Comparison of ENCODE assay signal across 11 mouse cellular contexts in the genomic region with DNA sequence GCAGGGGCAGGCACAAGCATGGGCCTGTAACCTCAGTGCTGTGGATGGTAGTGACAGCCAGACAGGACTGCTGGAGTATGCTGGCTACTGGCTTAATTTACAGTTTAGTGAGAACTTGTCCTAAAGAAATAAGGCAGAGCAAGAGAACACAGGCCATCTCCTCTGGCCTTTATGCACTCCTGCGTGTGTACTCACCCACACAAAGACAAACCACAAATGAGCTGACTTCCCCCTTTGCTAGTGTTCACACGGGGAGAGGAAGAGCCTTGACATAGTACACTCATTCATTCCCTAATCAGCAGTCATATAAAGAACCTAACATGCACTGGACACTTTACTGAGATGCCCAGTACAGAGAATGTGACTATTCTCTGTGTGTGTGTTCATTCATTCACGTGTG. TPM values are rescaled to one million over a fixed set of nuclear protein-coding genes. Genes with fewer than 3 reads are reported as not detected.
DNase-seq lines count a peak whose midpoint lies in the region; ATAC-seq and TF ChIP-seq lines count a peak whose summit lies in the region.
"Had no signal": no experiment of that assay in that cellular context is flagged by ENCODE, and none has a peak within 500 bp of the region (broad histone marks: within the 10 kb centered on the region; RNA-seq: fewer than 3 reads in every experiment).

No protein-coding gene starts in this region.

- no peak for TF ChIP-seq CTCF in intestine, postnatal 0 days (IDR thresholded peaks at IDR 0.05; ENCODE audit: low read depth)
- TF ChIP-seq CTCF in liver, embryonic 14.5 days (IDR thresholded peaks at IDR 0.05; ENCODE audit: low read depth) = no peak
- no peak for TF ChIP-seq CTCF in stomach, postnatal 0 days (IDR thresholded peaks at IDR 0.05; ENCODE audit: low read depth)
- no peak for TF ChIP-seq CTCF in layer of hippocampus, adult 2 months (conservative IDR thresholded peaks at IDR 0.05)

- no peaks in the 10 kb centered on the region for H3K9me3 ChIP-seq in intestine, embryonic 16.5 days (ENCODE audit: control insufficient read depth, low read length)
- H3K9me3 ChIP-seq in intestine, postnatal 0 days (ENCODE audit: control insufficient read depth) = no peaks in the 10 kb centered on the region
- H3K9me3 ChIP-seq in liver, embryonic 14.5 days (ENCODE audit: control insufficient read depth, low read length) = no peaks in the 10 kb centered on the region
- no peaks in the 10 kb centered on the region for H3K9me3 ChIP-seq in stomach, postnatal 0 days (ENCODE audit: control insufficient read depth, low read length)

- DNase-seq in spleen, postnatal 36 days (ENCODE audit: low spot score in 2 of 2) = peak; percentile 65 to 66
- DNase-seq in spleen, postnatal 4 days (ENCODE audit: low spot score in 2 of 2) = no peak
- DNase-seq in liver, embryonic 14.5 days (ENCODE audit: low read depth in 3 of 3, low spot score in 3 of 3) = no peak
- DNase-seq in stomach, postnatal 0 days (ENCODE audit: low spot score) = no peak
- DNase-seq in frontal cortex, postnatal 25 days (ENCODE audit: low spot score in 2 of 2) = no peak
- DNase-seq in layer of hippocampus, adult 2 months (ENCODE audit: low spot score in 2 of 2) = no peak
- DNase-seq: embryo, embryonic 11 days; gastrocnemius, postnatal 10 days had no signal

- H3K27me3 ChIP-seq in intestine, embryonic 16.5 days (replicated peaks; ENCODE audit: control insufficient read depth, insufficient read depth, low read length) = no peaks in the 10 kb centered on the region
- no peaks in the 10 kb centered on the region for H3K27me3 ChIP-seq in intestine, postnatal 0 days (replicated peaks; ENCODE audit: control insufficient read depth, insufficient read depth, low read length)
- H3K27me3 ChIP-seq in liver, embryonic 14.5 days (ENCODE audit: control insufficient read depth, insufficient read depth, low read length) = no peaks in the 10 kb centered on the region
- no peaks in the 10 kb centered on the region for H3K27me3 ChIP-seq in stomach, postnatal 0 days (ENCODE audit: control insufficient read depth, insufficient read depth, low read length)

- no peak overlapping the region for H3K4me3 ChIP-seq in intestine, embryonic 16.5 days (ENCODE audit: low read length)
- H3K4me3 ChIP-seq in intestine, postnatal 0 days (ENCODE audit: low read depth, low read length) = no peak overlapping the region
- no peak overlapping the region for H3K4me3 ChIP-seq in liver, embryonic 14.5 days (ENCODE audit: insufficient read depth in 1 of 2, low read depth in 2 of 2, low read length in 2 of 2)
- no peak overlapping the region for H3K4me3 ChIP-seq in stomach, postnatal 0 days (ENCODE audit: low read depth, low read length)
- no peak overlapping the region for H3K4me3 ChIP-seq in layer of hippocampus, adult 2 months

- peak overlapping the region; percentile 53; the same call in 1 of the 2 replicates for H3K27ac ChIP-seq in intestine, embryonic 16.5 days (ENCODE audit: low read length)
- H3K27ac ChIP-seq in intestine, postnatal 0 days (ENCODE audit: low read depth, low read length) = no peak overlapping the region; the same call in 1 of the 2 replicates
- H3K27ac ChIP-seq in liver, embryonic 14.5 days = peak overlapping the region; percentile 14
- H3K27ac ChIP-seq in stomach, postnatal 0 days (replicated peaks) = peak overlapping the region; percentile 70; the same call in 1 of the 2 replicates
- no peak overlapping the region for H3K27ac ChIP-seq in layer of hippocampus, adult 2 months
- H3K27ac ChIP-seq: hindbrain, embryonic 14.5 days had no signal

- no peaks in the 10 kb centered on the region for H3K36me3 ChIP-seq in intestine, embryonic 16.5 days (ENCODE audit: control insufficient read depth, insufficient read depth, low read length)
- no peaks in the 10 kb centered on the region for H3K36me3 ChIP-seq in intestine, postnatal 0 days (ENCODE audit: control insufficient read depth, insufficient read depth)
- peaks cover 4% of the 10 kb centered on the region for H3K36me3 ChIP-seq in liver, embryonic 14.5 days (replicated peaks; ENCODE audit: control insufficient read depth, insufficient read depth, low read depth)
- H3K36me3 ChIP-seq in stomach, postnatal 0 days (ENCODE audit: control insufficient read depth, insufficient read depth, low read length) = no peaks in the 10 kb centered on the region

- ATAC-seq in intestine, embryonic 16.5 days = no peak
- ATAC-seq in intestine, postnatal 0 days = no peak
- no peak for ATAC-seq in liver, embryonic 14.5 days (ENCODE audit: insufficient read depth)
- no peak for ATAC-seq in stomach, postnatal 0 days (ENCODE audit: low FRiP score, low TSS enrichment)

- WGBS in intestine, embryonic 16.5 days = 73% methylated on average over 3 of the region's 3 CpGs
- 61% methylated on average over 3 of the region's 3 CpGs for WGBS in intestine, postnatal 0 days
- 25% methylated on average over 3 of the region's 3 CpGs for WGBS in liver, embryonic 14.5 days (ENCODE audit: insufficient replicate concordance)
- WGBS in stomach, postnatal 0 days = 68% methylated on average over 3 of the region's 3 CpGs

- H3K4me1 ChIP-seq in intestine, embryonic 16.5 days (ENCODE audit: control insufficient read depth, insufficient read depth, low read length) = peaks cover 43% of the 10 kb centered on the region
- peaks cover 22% of the 10 kb centered on the region for H3K4me1 ChIP-seq in intestine, postnatal 0 days (replicated peaks; ENCODE audit: control insufficient read depth, insufficient read depth, low read length)
- H3K4me1 ChIP-seq in liver, embryonic 14.5 days (replicated peaks; ENCODE audit: control insufficient read depth in 2 of 2, insufficient read depth in 2 of 2, low read length in 1 of 2) = peaks cover 38 to 49% of the 10 kb centered on the region in 2 experiments
- 0 out of 2 replicates have a peak, but pooled peaks cover 3% of the 10 kb centered on the region for H3K4me1 ChIP-seq in stomach, postnatal 0 days (replicated peaks; ENCODE audit: control insufficient read depth, insufficient read depth)

- TF ChIP-seq EP300 in liver, embryonic 14.5 days (IDR thresholded peaks at IDR 0.05; ENCODE audit: low read depth) = no peak
- no peak for TF ChIP-seq EP300 in stomach, postnatal 0 days (optimal IDR thresholded peaks at IDR 0.05)

- H3K9ac ChIP-seq in intestine, embryonic 16.5 days (ENCODE audit: low read depth, low read length) = 0 out of 2 replicates have a peak overlapping the region, but pooled peaks have one; percentile 2
- H3K9ac ChIP-seq in intestine, postnatal 0 days (ENCODE audit: low read depth, low read length) = no peak overlapping the region
- peak overlapping the region; percentile 13 for H3K9ac ChIP-seq in liver, embryonic 14.5 days (replicated peaks)
- H3K9ac ChIP-seq in stomach, postnatal 0 days (ENCODE audit: low read length) = no peak overlapping the region
- H3K9ac ChIP-seq: hindbrain, embryonic 14.5 days had no signal

- H3K4me2 ChIP-seq in intestine, embryonic 16.5 days (ENCODE audit: low read depth, low read length) = no peak overlapping the region
- H3K4me2 ChIP-seq in intestine, postnatal 0 days (replicated peaks; ENCODE audit: low read depth) = no peak overlapping the region
- peak overlapping the region; percentile 8; the same call in 1 of the 2 replicates for H3K4me2 ChIP-seq in liver, embryonic 14.5 days (ENCODE audit: low read depth)
- H3K4me2 ChIP-seq in stomach, postnatal 0 days (replicated peaks; ENCODE audit: low read depth) = no peak overlapping the region
- H3K4me2 ChIP-seq: hindbrain, embryonic 14.5 days had no signal

RNA-seq across cellular contexts. Expression of a gene that starts 4.7 kb away (rescaled TPM):
- polyA plus RNA-seq in intestine, embryonic 16.5 days (2015; fragmentation: Nextera tagmentation; extraction: Ambion mirVana) = 16.6 and 17.0 TPM in 2 replicates
- polyA plus RNA-seq in intestine, postnatal 0 days (2015; fragmentation: Nextera tagmentation; extraction: Ambion mirVana) = 7.8 and 9.3 TPM in 2 replicates
- polyA plus RNA-seq in liver, embryonic 14.5 days (2012; rRNA removed) = 9.1 and 12.2 TPM in 2 replicates
- polyA plus RNA-seq in liver, embryonic 14.5 days (2014; fragmentation: Nextera tagmentation; extraction: Ambion mirVana) = 10.4 and 12.2 TPM in 2 replicates
- 7.4 and 9.7 TPM in 2 replicates for polyA plus RNA-seq in stomach, postnatal 0 days (2015; fragmentation: Nextera tagmentation; extraction: Ambion mirVana)
- total RNA-seq in layer of hippocampus, adult 2 months (2021) = 10 to 100 TPM; 58.3 to 60.7 TPM

RNA-seq across cellular contexts. Expression of a gene that starts 4.9 kb away (rescaled TPM):
- 51.1 and 54.4 TPM in 2 replicates for polyA plus RNA-seq in intestine, embryonic 16.5 days (2015; fragmentation: Nextera tagmentation; extraction: Ambion mirVana)
- polyA plus RNA-seq in intestine, postnatal 0 days (2015; fragmentation: Nextera tagmentation; extraction: Ambion mirVana) = 36.6 and 38.0 TPM in 2 replicates
- 62.6 and 87.4 TPM in 2 replicates for polyA plus RNA-seq in liver, embryonic 14.5 days (2012; rRNA removed)
- polyA plus RNA-seq in liver, embryonic 14.5 days (2014; fragmentation: Nextera tagmentation; extraction: Ambion mirVana) = 121 and 127 TPM in 2 replicates
- 59.6 and 60.7 TPM in 2 replicates for polyA plus RNA-seq in stomach, postnatal 0 days (2015; fragmentation: Nextera tagmentation; extraction: Ambion mirVana)
- total RNA-seq in layer of hippocampus, adult 2 months (2021) = 10 to 100 TPM; 57.5 to 60.0 TPM

RNA-seq across cellular contexts. Expression of a gene that starts 20.0 kb away (rescaled TPM):
- 5.4 and 6.3 TPM in 2 replicates for polyA plus RNA-seq in intestine, embryonic 16.5 days (2015; fragmentation: Nextera tagmentation; extraction: Ambion mirVana)
- polyA plus RNA-seq in intestine, postnatal 0 days (2015; fragmentation: Nextera tagmentation; extraction: Ambion mirVana) = 2.3 and 3.1 TPM in 2 replicates
- polyA plus RNA-seq in liver, embryonic 14.5 days (2012; rRNA removed) = 7.7 and 10.5 TPM in 2 replicates
- polyA plus RNA-seq in liver, embryonic 14.5 days (2014; fragmentation: Nextera tagmentation; extraction: Ambion mirVana) = 5.6 and 6.8 TPM in 2 replicates
- 3.0 and 3.6 TPM in 2 replicates for polyA plus RNA-seq in stomach, postnatal 0 days (2015; fragmentation: Nextera tagmentation; extraction: Ambion mirVana)
- under 1 TPM; 0.64 to 0.77 TPM for total RNA-seq in layer of hippocampus, adult 2 months (2021)

Comparison
In these comparisons a context has a peak if more than half of its experiments do, and no peak if none do; other contexts are left out.
1. H3K27ac ChIP-seq: peak in intestine, embryonic 16.5 days (single experiment), liver, embryonic 14.5 days (single experiment) and stomach, postnatal 0 days (single experiment); none in intestine, postnatal 0 days (single experiment) and layer of hippocampus, adult 2 months (single experiment).
2. H3K9ac ChIP-seq: peak in intestine, embryonic 16.5 days (single experiment) and liver, embryonic 14.5 days (single experiment); none in intestine, postnatal 0 days (single experiment) and stomach, postnatal 0 days (single experiment).
3. DNase-seq: peak in spleen, postnatal 36 days (2 of 2); none in spleen, postnatal 4 days (0 of 2), liver, embryonic 14.5 days (0 of 3), stomach, postnatal 0 days (single experiment), frontal cortex, postnatal 25 days (0 of 2) and layer of hippocampus, adult 2 months (0 of 2).